Mouse (Mus musculus) MEL (cell line): ENCODE data around the gene Actn3.

ENCODE experiments used
- CTCF ChIP-seq, 3 experiments: IDR thresholded peaks in 2 of 3; conservative IDR thresholded peaks in 1 of 3; 2 replicates each; pipeline ENCODE4 v1.5.1; 2011 to 2012; ENCODE audit warnings: low read length in 3 of 3, low read depth in 2 of 3, mild to moderate bottlenecking in 2 of 3, improper control_type of control experiment in 1 of 3, inconsistent platforms in 1 of 3, mixed read lengths in 1 of 3, moderate library complexity in 1 of 3; ENCODE audit not compliant: control insufficient read depth in 1 of 3, insufficient read depth in 1 of 3, poor library complexity in 1 of 3, severe bottlenecking in 1 of 3
- POLR2A ChIP-seq, 2 experiments: IDR thresholded peaks; 2 replicates each; pipeline ENCODE4 v1.6.1; 2011 to 2012; ENCODE audit warnings: low read length in 2 of 2, mild to moderate bottlenecking in 2 of 2, control low read depth in 1 of 2, improper control_type of control experiment in 1 of 2, low read depth in 1 of 2, moderate library complexity in 1 of 2; ENCODE audit not compliant: control insufficient read depth in 1 of 2, insufficient read depth in 1 of 2, poor library complexity in 1 of 2
- POLR2AphosphoS2 ChIP-seq: IDR thresholded peaks from 2 replicates; pipeline ENCODE4 v1.6.1; 2011; ENCODE audit warnings: low read length, improper control_type of control experiment

DNA sequence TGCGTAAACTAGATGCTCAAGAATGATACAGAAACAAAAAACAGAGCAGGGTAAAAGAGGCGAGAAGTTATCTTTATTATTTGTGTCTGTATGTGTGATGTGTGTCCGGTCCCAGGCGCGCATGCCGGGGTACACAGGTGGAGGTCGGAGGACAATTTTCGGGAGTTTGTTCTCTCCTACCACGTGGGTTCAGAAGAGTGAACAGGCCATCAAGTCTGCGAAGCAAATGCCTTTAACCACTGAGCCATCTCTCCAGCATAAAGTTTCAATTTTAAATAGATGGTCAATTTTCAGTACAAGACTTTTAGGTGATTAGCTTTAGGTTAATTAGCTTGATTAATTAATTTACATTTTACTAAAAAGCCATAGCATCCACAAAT lies 1.6 kb upstream of the Actn3 start:
- TF ChIP-seq POLR2A (IDR thresholded peaks at IDR 0.05; ENCODE audit: control insufficient read depth in 1 of 2, insufficient read depth in 1 of 2, low read depth in 1 of 2, low read length in 2 of 2, poor library complexity in 1 of 2) (no peak), CTCF (IDR thresholded peaks at IDR 0.05 in 2 of 3, conservative IDR thresholded peaks at IDR 0.05 in 1 of 3; ENCODE audit: control insufficient read depth in 1 of 3, insufficient read depth in 1 of 3, low read depth in 2 of 3, low read length in 3 of 3, poor library complexity in 1 of 3, severe bottlenecking in 1 of 3) (no peak), POLR2AphosphoS2 (no peak)
